Mouse (Mus musculus) ovary, postnatal 36 days (tissue): ENCODE measurements around the gene Cdkn1c.

ENCODE experiments used
- DNase-seq: peaks from one replicate; pipeline ENCODE4 v3.0.0; 2022; ENCODE audit warnings: low spot score, mixed read lengths

Gene Cdkn1c

GRCm38 (mm10) chr7:143473347-143474101 is 12.7 kb upstream of the Cdkn1c start, which contains the start of gene Slc22a18:
TSS of gene Slc22a18 (plus strand) at chr7:143473736.
- no peak for DNase-seq

GRCm38 (mm10) chr7:143469946-143470345 is 9.1 kb upstream of the Cdkn1c start:
- peak; percentile 76 for DNase-seq

- no peak for DNase-seq
These were observed 6.9 kb upstream of the Cdkn1c start for GRCm38 (mm10) chr7:143467714-143468113.

GRCm38 (mm10) chr7:143466099-143466677 is 5.3 kb upstream of the Cdkn1c start:
- peak; percentile 74 for DNase-seq

- DNase-seq: peak; percentile 65
These were observed 4.1 kb upstream of the Cdkn1c start for GRCm38 (mm10) chr7:143464811-143465560.

- peak; percentile 78 for DNase-seq
These were observed 3.1 kb upstream of the Cdkn1c start for GRCm38 (mm10) chr7:143463865-143464415.

GRCm38 (mm10) chr7:143462516-143462915 is 1.7 kb upstream of the Cdkn1c start:
- no peak for DNase-seq

- DNase-seq: no peak
These were observed 1.1 kb upstream of the Cdkn1c start for GRCm38 (mm10) chr7:143461920-143462319.

GRCm38 (mm10) chr7:143461294-143461870 is 532 bp upstream of the Cdkn1c start:
- no peak for DNase-seq

- DNase-seq: no peak
These were observed 524 bp downstream of the Cdkn1c start for GRCm38 (mm10) chr7:143460217-143460834.

- peak; percentile 46 for DNase-seq
These were observed 1.3 kb downstream of the Cdkn1c start for GRCm38 (mm10) chr7:143459332-143460211.

- DNase-seq: no peak
These were observed 1.9 kb downstream of the Cdkn1c start for GRCm38 (mm10) chr7:143458963-143459331.

- DNase-seq: no peak
These were observed 13.7 kb downstream of the Cdkn1c start for GRCm38 (mm10) chr7:143447130-143447529.

GRCm38 (mm10) chr7:143445651-143446460 is 15.0 kb downstream of the Cdkn1c start:
- DNase-seq: peak; percentile 27

GRCm38 (mm10) chr7:143444955-143445648 is 15.7 kb downstream of the Cdkn1c start:
- no peak for DNase-seq

- no peak for DNase-seq
These were observed 16.3 kb downstream of the Cdkn1c start for GRCm38 (mm10) chr7:143444580-143444954.

- no peak for DNase-seq
These were observed 21.9 kb downstream of the Cdkn1c start for GRCm38 (mm10) chr7:143438965-143439364.

- DNase-seq: peak; percentile 15
These were observed 22.8 kb downstream of the Cdkn1c start for GRCm38 (mm10) chr7:143437894-143438581.
